In the genomic region with DNA sequence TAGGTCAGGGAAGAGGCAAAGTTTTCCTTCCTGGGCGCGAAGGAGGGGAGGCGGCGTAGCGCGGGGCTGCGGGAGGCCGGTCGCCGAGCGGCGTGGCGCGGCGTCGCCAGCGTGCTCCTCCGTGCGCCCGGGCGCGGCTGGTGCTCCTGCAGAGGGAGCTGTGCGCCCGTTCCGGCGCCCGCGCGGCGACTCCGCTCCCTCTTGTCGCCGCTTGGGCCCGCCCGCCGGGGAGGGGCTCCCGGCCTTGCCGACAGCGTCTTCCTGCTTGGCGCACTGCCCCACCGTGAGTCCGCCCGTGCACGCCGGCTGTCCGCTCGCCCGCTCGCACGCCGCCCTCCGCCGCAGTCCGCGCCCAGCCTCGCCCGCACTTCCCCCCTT, we compare ENCODE assay signal across 8 mouse cellular contexts. TPM values are rescaled to one million over a fixed set of nuclear protein-coding genes. Genes with fewer than 3 reads are reported as not detected.
A peak's percentile ranks its signal among the peaks of the same experiment; 100 is the strongest.
DNase-seq lines count a peak whose midpoint lies in the region; ATAC-seq and TF ChIP-seq lines count a peak whose summit lies in the region.

A gene (plus strand): TSS at position 273 of the 378 bp plus-strand sequence.

- TF ChIP-seq CTCF in testis, adult 2 months (IDR thresholded peaks at IDR 0.05; ENCODE audit: control insufficient read depth, insufficient read depth, insufficient replicate concordance, low read depth, low read length) = peak; percentile 18; the same call in 1 of the 2 replicates

- H3K4me1 ChIP-seq in ES-E14 (ENCODE audit: control insufficient read depth in 2 of 2, insufficient read depth in 2 of 2, low read length in 2 of 2, poor library complexity in 1 of 2) = peaks cover 4 to 18% of the 10 kb centered on the region in 2 experiments
- peaks cover 28% of the 10 kb centered on the region for H3K4me1 ChIP-seq in forebrain, embryonic 13.5 days
- H3K4me1 ChIP-seq in neural tube, embryonic 14.5 days (ENCODE audit: control insufficient read depth, insufficient read depth, low read length) = peaks cover 11% of the 10 kb centered on the region; the same call in 1 of the 2 replicates
- H3K4me1 ChIP-seq in testis, adult 2 months (ENCODE audit: control insufficient read depth, insufficient read depth, low read length) = peaks cover 7% of the 10 kb centered on the region; the same call in 1 of the 2 replicates

- ATAC-seq in cerebellum, adult (ENCODE audit: insufficient number of reproducible peaks, low FRiP score, low TSS enrichment) = peak; percentile 95
- ATAC-seq in forebrain, embryonic 13.5 days = peak; percentile 94
- peak; percentile 96 for ATAC-seq in neural tube, embryonic 14.5 days (ENCODE audit: low read depth)

- peak within 1 kb of the TSS; percentile 66; the same call in 1 of the 2 replicates for H3K27ac ChIP-seq in ES-E14 (ENCODE audit: insufficient read depth, low read depth, low read length, poor library complexity, severe bottlenecking)
- peak within 1 kb of the TSS; percentile 75 for H3K27ac ChIP-seq in forebrain, embryonic 13.5 days
- peak within 1 kb of the TSS; percentile 78 for H3K27ac ChIP-seq in neural tube, embryonic 14.5 days (ENCODE audit: low read depth, low read length)
- peak within 1 kb of the TSS; percentile 91 for H3K27ac ChIP-seq in testis, adult 2 months (ENCODE audit: control insufficient read depth, insufficient read depth, low read depth, low read length)

- H3K27me3 ChIP-seq in forebrain, embryonic 13.5 days = no peaks in the 10 kb centered on the region
- H3K27me3 ChIP-seq in neural tube, embryonic 14.5 days (ENCODE audit: control insufficient read depth, insufficient read depth, low read length) = no peaks in the 10 kb centered on the region
- H3K27me3 ChIP-seq in testis, adult 2 months (ENCODE audit: control insufficient read depth, insufficient read depth, low read length) = no peaks in the 10 kb centered on the region

- peak within 1 kb of the TSS; percentile 89 for H3K9ac ChIP-seq in ES-E14 (ENCODE audit: insufficient read depth, low read depth, low read length, poor library complexity, severe bottlenecking)
- peak within 1 kb of the TSS; percentile 91 for H3K9ac ChIP-seq in forebrain, embryonic 13.5 days
- H3K9ac ChIP-seq in neural tube, embryonic 14.5 days (replicated peaks; ENCODE audit: low read depth, low read length) = peak within 1 kb of the TSS; percentile 87

- H3K4me3 ChIP-seq in ES-E14 (ENCODE audit: insufficient read depth in 1 of 2, low read depth in 1 of 2, low read length in 2 of 2, poor library complexity in 1 of 2, severe bottlenecking in 1 of 2) = peak within 1 kb of the TSS; percentile 70 to 93
- peak within 1 kb of the TSS; percentile 96 for H3K4me3 ChIP-seq in forebrain, embryonic 13.5 days
- peak within 1 kb of the TSS; percentile 95 for H3K4me3 ChIP-seq in neural tube, embryonic 14.5 days (ENCODE audit: low read depth, low read length)
- H3K4me3 ChIP-seq in testis, adult 2 months (ENCODE audit: control insufficient read depth, low read depth, low read length) = peak within 1 kb of the TSS; percentile 95

- no peaks in the 10 kb centered on the region for H3K36me3 ChIP-seq in ES-E14 (ENCODE audit: control insufficient read depth, insufficient read depth, low read length, poor library complexity, severe bottlenecking)
- H3K36me3 ChIP-seq in forebrain, embryonic 13.5 days (ENCODE audit: poor library complexity, severe bottlenecking) = no peaks in the 10 kb centered on the region
- H3K36me3 ChIP-seq in neural tube, embryonic 14.5 days (ENCODE audit: control insufficient read depth, insufficient read depth, low read length) = no peaks in the 10 kb centered on the region
- H3K36me3 ChIP-seq in testis, adult 2 months (ENCODE audit: control insufficient read depth, insufficient read depth, low read length) = no peaks in the 10 kb centered on the region

- no peak for DNase-seq in ES-E14 (ENCODE audit: low read depth, low spot score)
- DNase-seq in heart, postnatal 10 days = peak; percentile 94 to 95
- DNase-seq in kidney, postnatal 4 days = peak; percentile 94 to 96
- DNase-seq in lung, adult 18-20 months = peak; percentile 94 to 96

- H3K9me3 ChIP-seq in ES-E14 (ENCODE audit: control insufficient read depth, insufficient read depth, low read depth, low read length) = no peaks in the 10 kb centered on the region
- no peaks in the 10 kb centered on the region for H3K9me3 ChIP-seq in forebrain, embryonic 13.5 days (replicated peaks)
- H3K9me3 ChIP-seq in neural tube, embryonic 14.5 days (ENCODE audit: control insufficient read depth, low read length) = no peaks in the 10 kb centered on the region

- WGBS in forebrain, embryonic 13.5 days = under 1% methylated on average over 35 of the region's 57 CpGs
- WGBS in neural tube, embryonic 14.5 days = 0% methylated on average over 38 of the region's 57 CpGs

- intact Hi-C loops in heart, postnatal 10 days (cut with DNase I) = no loop called here

- peak; percentile 46; the same call in 1 of the 2 replicates for TF ChIP-seq POLR2A in testis, adult 2 months (IDR thresholded peaks at IDR 0.05; ENCODE audit: control insufficient read depth, low read depth, low read length)

- in situ Hi-C loops in ES-E14 (cut with MboI; ENCODE audit: low sequenced_read_pairs in 2 of 2, unreplicated experiment in 2 of 2) = no loop called here

- H3K4me2 ChIP-seq in forebrain, embryonic 13.5 days = peak within 1 kb of the TSS; percentile 80
- peak within 1 kb of the TSS; percentile 51 for H3K4me2 ChIP-seq in neural tube, embryonic 14.5 days (ENCODE audit: low read depth, low read length)

TF ChIP-seq in ES-E14, 5 proteins besides CTCF, POLR2A, EP300 and RAD21:
- peak; percentile 52; the same call in 1 of the 2 replicates for TF ChIP-seq HCFC1 (IDR thresholded peaks at IDR 0.05; ENCODE audit: borderline replicate concordance, insufficient read depth, low read length)
- no peak for TF ChIP-seq CHD2 (IDR thresholded peaks at IDR 0.05; ENCODE audit: low read depth, low read length)
TF ChIP-seq in ES-E14: peak in this region for 1.

RNA-seq across cellular contexts. Expression of the gene that starts here (rescaled TPM):
- 8.8 and 12.9 TPM in 2 replicates for total RNA-seq in ES-E14 (2012; rRNA removed)
- polyA plus RNA-seq in forebrain, embryonic 13.5 days (2015; fragmentation: Nextera tagmentation; extraction: Ambion mirVana) = 18.3 and 20.3 TPM in 2 replicates
- 10 to 100 TPM; 20.4 to 21.3 TPM for total RNA-seq in heart, postnatal 10 days (2021)
- polyA plus RNA-seq in neural tube, embryonic 14.5 days (2014; fragmentation: Nextera tagmentation; extraction: Ambion mirVana) = 18.3 and 25.5 TPM in 2 replicates
- 1.8 and 2.1 TPM in 2 replicates for polyA plus RNA-seq in testis, adult 2 months (2012; rRNA removed)
